Mouse (Mus musculus): ENCODE measurements around the gene Tamm41. TPM values are rescaled to one million over a fixed set of nuclear protein-coding genes. Genes with fewer than 3 reads are reported as not detected.
A peak's percentile ranks its signal among the peaks of the same experiment; 100 is the strongest.

Tamm41 gene
- polyA plus RNA-seq, 2 experiments = 39.8 to 60.8 TPM

DNA sequence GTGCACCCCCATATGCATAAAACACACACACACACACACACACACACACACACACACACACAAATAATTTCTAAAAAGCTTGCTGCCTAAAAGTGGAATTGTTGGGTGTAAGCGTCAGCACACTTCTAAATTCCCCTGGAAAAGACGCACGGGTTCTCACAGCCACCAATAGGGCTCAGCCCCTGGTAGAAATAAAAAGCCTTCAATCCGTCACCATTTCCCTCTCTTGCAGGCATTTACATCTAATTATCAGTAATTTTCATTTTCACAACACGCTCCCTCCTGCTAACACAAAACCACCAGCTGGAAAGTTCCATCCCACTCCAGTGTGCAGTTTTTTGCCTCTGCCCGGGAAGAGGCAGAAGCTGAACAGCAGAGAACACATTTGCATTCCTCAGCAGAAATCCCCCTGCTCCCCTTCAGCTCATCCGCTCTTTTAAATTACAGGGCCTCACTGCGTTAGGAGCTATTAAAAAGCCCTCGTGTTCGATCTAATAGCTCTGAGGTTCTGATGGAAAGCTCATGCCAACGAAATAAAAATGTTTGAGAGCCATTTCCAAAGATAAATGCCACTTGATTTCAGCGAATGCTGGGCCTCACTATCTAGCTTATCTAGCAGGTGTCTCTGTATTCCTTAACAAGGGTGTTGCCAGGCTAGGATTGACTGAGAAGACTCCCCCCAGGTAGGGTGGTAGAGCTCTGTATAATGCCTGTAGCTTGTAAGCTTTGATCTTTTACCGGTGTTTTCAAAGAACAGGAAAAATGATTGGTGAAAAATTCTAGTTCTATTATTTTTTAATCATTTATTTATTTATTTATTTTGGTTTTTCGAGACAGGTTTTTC, 6.2 kb upstream of the Tamm41 start:
- no peaks in the 10 kb centered on the region for H3K27me3 ChIP-seq (ENCODE audit: control insufficient read depth, insufficient read depth, low read length)
- H3K4me1 ChIP-seq (ENCODE audit: control insufficient read depth, insufficient read depth, low read length) = no peaks in the 10 kb centered on the region
- WGBS = 59% methylated on average over 14 of the region's 14 CpGs
- H3K4me2 ChIP-seq (replicated peaks; ENCODE audit: low read depth, low read length, severe bottlenecking) = no peak overlapping the region
- no peaks in the 10 kb centered on the region for H3K36me3 ChIP-seq (ENCODE audit: control insufficient read depth, insufficient read depth, low read length)
- no peak for TF ChIP-seq POLR2A (IDR thresholded peaks at IDR 0.05; ENCODE audit: borderline replicate concordance, extremely low read depth, insufficient read depth, insufficient read length)
- H3K27ac ChIP-seq (replicated peaks; ENCODE audit: low read depth, low read length) = no peak overlapping the region
- no peaks in the 10 kb centered on the region for H3K9me3 ChIP-seq (ENCODE audit: control insufficient read depth, low read length)
- ATAC-seq (ENCODE audit: low FRiP score, low read depth) (no peak), DNase-seq (ENCODE audit: low spot score) (no peak)
- no peak overlapping the region for H3K9ac ChIP-seq (ENCODE audit: low read depth, low read length, severe bottlenecking)
- no peak overlapping the region for H3K4me3 ChIP-seq (replicated peaks; ENCODE audit: low read length)

DNA sequence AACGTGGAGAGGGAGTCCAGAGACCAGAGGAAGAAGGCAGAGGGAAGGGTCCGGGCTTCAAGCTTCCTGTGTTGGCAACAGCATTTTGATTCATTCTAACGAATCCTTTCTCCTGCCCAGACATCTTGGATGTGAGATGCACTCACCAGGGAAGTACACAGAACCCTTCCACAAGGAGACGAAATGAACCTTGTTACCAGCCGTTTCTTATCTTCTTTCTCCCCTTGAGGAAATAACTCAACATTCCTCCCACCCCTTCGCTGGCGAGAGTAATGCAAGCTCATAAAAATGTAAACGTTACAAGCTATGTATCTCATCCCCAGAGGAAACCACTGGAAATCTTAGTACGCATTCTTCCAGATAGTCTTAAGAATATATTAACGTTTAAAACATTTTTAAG, 4.9 kb upstream of the Tamm41 start:
- ATAC-seq (ENCODE audit: low FRiP score, low read depth) (no peak), DNase-seq (ENCODE audit: low spot score) (peak; percentile 28)
- Histone ChIP-seq H3K36me3 (ENCODE audit: control insufficient read depth, insufficient read depth, low read length) (no peaks in the 10 kb centered on the region), H3K4me2 (replicated peaks; ENCODE audit: low read depth, low read length, severe bottlenecking) (no peak overlapping the region), H3K4me3 (replicated peaks; ENCODE audit: low read length) (no peak overlapping the region), H3K9ac (ENCODE audit: low read depth, low read length, severe bottlenecking) (no peak overlapping the region), H3K4me1 (ENCODE audit: control insufficient read depth, insufficient read depth, low read length) (no peaks in the 10 kb centered on the region), H3K27ac (replicated peaks; ENCODE audit: low read depth, low read length) (no peak overlapping the region), H3K9me3 (ENCODE audit: control insufficient read depth, low read length) (no peaks in the 10 kb centered on the region), H3K27me3 (ENCODE audit: control insufficient read depth, insufficient read depth, low read length) (no peaks in the 10 kb centered on the region)
- 27% methylated on average over 10 of the region's 10 CpGs for WGBS
- no peak for TF ChIP-seq POLR2A (IDR thresholded peaks at IDR 0.05; ENCODE audit: borderline replicate concordance, extremely low read depth, insufficient read depth, insufficient read length)

DNA sequence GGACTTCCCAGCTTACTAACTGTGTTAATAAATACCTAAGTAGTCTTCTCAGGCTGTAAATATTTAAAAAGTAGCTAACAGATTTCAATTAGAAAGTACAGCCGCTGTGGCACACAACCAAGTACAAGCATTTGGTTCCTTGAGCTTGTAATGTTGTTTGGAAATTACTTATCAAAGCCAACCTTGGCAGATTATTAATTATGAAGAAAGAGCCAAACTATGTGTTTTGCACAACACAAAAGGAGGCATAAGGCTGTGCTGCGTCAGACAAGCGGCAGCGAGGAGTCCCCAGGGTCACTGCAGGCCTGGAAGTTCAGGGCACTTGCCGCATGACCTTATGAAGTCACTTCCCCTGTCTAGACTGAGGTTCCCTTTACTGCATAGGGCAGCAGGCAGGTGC, 4.2 kb downstream of the Tamm41 start:
- Histone ChIP-seq H3K27ac (replicated peaks; ENCODE audit: low read depth, low read length) (no peak overlapping the region), H3K9ac (ENCODE audit: low read depth, low read length, severe bottlenecking) (no peak overlapping the region), H3K4me3 (replicated peaks; ENCODE audit: low read length) (no peak overlapping the region), H3K4me1 (ENCODE audit: control insufficient read depth, insufficient read depth, low read length) (peaks cover 11% of the 10 kb centered on the region), H3K4me2 (replicated peaks; ENCODE audit: low read depth, low read length, severe bottlenecking) (no peak overlapping the region), H3K36me3 (ENCODE audit: control insufficient read depth, insufficient read depth, low read length) (peaks cover 44% of the 10 kb centered on the region), H3K9me3 (ENCODE audit: control insufficient read depth, low read length) (no peaks in the 10 kb centered on the region), H3K27me3 (ENCODE audit: control insufficient read depth, insufficient read depth, low read length) (no peaks in the 10 kb centered on the region)
- no peak for TF ChIP-seq POLR2A (IDR thresholded peaks at IDR 0.05; ENCODE audit: borderline replicate concordance, extremely low read depth, insufficient read depth, insufficient read length)
- DNase-seq (ENCODE audit: low spot score) (no peak), ATAC-seq (ENCODE audit: low FRiP score, low read depth) (no peak)
- 98% methylated on average over 5 of the region's 5 CpGs for WGBS

DNA sequence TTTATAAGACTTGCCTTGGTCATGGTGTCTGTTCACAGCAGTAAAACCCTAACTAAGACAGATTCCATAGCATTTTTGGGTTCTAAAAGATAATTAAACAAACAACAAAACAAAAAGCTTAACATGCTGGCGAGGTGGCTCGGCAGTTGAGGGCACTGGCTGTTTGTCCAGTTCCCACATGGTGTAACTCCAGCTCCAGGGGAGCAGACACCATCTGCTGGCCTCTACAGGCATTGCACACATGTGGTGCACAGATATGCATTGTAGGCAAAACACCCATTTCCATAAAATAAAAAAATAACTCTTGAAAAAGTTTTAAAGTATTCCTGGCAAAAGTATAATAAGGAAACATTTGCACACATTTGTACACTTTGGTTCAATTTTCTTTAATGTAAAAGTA, 7.6 kb downstream of the Tamm41 start:
- H3K9ac ChIP-seq (ENCODE audit: low read depth, low read length, severe bottlenecking) = no peak overlapping the region
- no peak overlapping the region for H3K27ac ChIP-seq (replicated peaks; ENCODE audit: low read depth, low read length)
- DNase-seq (ENCODE audit: low spot score) (no peak), ATAC-seq (ENCODE audit: low FRiP score, low read depth) (no peak)
- H3K4me1 ChIP-seq (ENCODE audit: control insufficient read depth, insufficient read depth, low read length) = no peaks in the 10 kb centered on the region
- TF ChIP-seq POLR2A (IDR thresholded peaks at IDR 0.05; ENCODE audit: borderline replicate concordance, extremely low read depth, insufficient read depth, insufficient read length) = no peak
- no peak overlapping the region for H3K4me3 ChIP-seq (replicated peaks; ENCODE audit: low read length)
- H3K9me3 ChIP-seq (ENCODE audit: control insufficient read depth, low read length) = no peaks in the 10 kb centered on the region
- H3K36me3 ChIP-seq (ENCODE audit: control insufficient read depth, insufficient read depth, low read length) = peaks cover 45% of the 10 kb centered on the region
- no peak overlapping the region for H3K4me2 ChIP-seq (replicated peaks; ENCODE audit: low read depth, low read length, severe bottlenecking)
- H3K27me3 ChIP-seq (ENCODE audit: control insufficient read depth, insufficient read depth, low read length) = no peaks in the 10 kb centered on the region
- WGBS = 81% methylated on average over 2 of the region's 2 CpGs

DNA sequence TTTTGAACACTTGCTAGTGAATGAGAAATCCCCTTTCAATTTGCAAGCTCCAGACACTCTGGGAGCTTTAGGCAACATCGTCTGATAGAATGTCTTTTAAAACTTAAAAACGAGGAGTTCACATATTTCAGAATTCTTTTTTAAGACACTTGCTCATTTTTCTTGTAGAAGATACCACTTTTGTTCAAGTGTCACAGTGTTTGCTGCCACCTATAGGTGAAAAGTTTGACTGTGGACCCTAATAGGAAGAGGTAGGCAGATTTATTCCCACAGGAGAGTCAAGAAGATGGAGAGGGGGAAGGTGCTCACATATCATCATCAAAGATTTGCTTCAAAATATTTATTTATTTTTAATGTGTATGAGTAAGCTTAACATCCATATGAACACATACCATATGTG, 8.4 kb downstream of the Tamm41 start:
- no peak for ATAC-seq (ENCODE audit: low FRiP score, low read depth)
- H3K27ac ChIP-seq (replicated peaks; ENCODE audit: low read depth, low read length) = no peak overlapping the region
- peak; percentile 58 for DNase-seq (ENCODE audit: low spot score)
- H3K9ac ChIP-seq (ENCODE audit: low read depth, low read length, severe bottlenecking) = no peak overlapping the region
- TF ChIP-seq POLR2A (IDR thresholded peaks at IDR 0.05; ENCODE audit: borderline replicate concordance, extremely low read depth, insufficient read depth, insufficient read length) = no peak
- H3K4me2 ChIP-seq (replicated peaks; ENCODE audit: low read depth, low read length, severe bottlenecking) = no peak overlapping the region
- peaks cover 49% of the 10 kb centered on the region for H3K36me3 ChIP-seq (ENCODE audit: control insufficient read depth, insufficient read depth, low read length)
- H3K9me3 ChIP-seq (ENCODE audit: control insufficient read depth, low read length) = no peaks in the 10 kb centered on the region
- no peak overlapping the region for H3K4me3 ChIP-seq (replicated peaks; ENCODE audit: low read length)
- WGBS = 65% methylated on average over 2 of the region's 2 CpGs
- no peaks in the 10 kb centered on the region for H3K27me3 ChIP-seq (ENCODE audit: control insufficient read depth, insufficient read depth, low read length)
- no peaks in the 10 kb centered on the region for H3K4me1 ChIP-seq (ENCODE audit: control insufficient read depth, insufficient read depth, low read length)

Measured in limb, embryonic 14.5 days (tissue).